Mouse (Mus musculus) telencephalon, adult 2 months (tissue): ENCODE data around the gene Cdk11b.

Source experiments
- DNase-seq: peaks from one replicate; pipeline ENCODE4 v3.0.0-alpha.2; 2011; ENCODE audit warnings: low read depth, low spot score

Gene Cdk11b

GRCm38 (mm10) chr4:155624338-155625291 is at the start of gene Cdk11b:
Gene Cdk11b, plus strand, starts transcription at chr4:155624854.
- peak; percentile 99 for DNase-seq

GRCm38 (mm10) chr4:155574931-155575330 is 49.7 kb upstream of the Cdk11b start:
- DNase-seq: no peak

DNA sequence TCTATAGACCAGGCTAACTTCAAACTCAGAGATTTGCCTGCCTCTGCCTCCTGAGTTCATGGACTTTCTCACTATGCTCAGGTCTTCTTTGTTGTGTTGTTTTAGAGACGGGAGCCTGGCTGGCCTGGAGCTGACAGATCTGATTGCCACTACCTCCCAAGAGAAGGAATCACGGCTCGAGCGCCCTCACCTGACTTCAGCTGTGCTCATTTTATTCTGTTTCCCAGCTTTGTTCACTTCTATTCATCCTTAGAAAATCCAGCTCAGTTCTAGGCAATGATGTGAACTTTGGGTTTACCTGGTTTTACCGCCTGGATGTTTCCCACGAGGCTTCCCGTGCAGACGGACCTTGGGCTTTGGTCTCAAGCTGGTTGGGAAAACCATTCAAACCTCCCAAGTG is 49.1 kb upstream of the Cdk11b start:
- DNase-seq: no peak

GRCm38 (mm10) chr4:155577132-155577531 is 47.5 kb upstream of the Cdk11b start:
- no peak for DNase-seq

DNA sequence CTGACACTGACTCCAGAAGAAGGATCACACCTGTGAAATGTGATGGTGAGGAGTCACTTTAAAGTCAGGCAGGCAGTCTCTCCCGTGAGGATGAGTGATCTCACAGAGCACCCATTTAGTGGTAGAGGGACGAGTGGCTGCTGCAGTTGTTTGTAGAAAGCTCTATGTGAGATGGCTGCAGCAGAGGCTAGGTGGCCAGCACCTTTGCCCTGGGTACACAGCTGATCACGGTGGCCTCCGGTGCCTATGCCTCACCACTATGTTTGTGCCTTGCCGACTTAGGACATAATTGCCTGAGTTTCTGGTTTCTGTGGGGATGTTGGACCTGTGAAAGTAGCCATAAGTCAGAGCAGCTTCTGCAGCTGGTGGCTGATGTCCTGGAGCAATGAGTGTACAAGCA is 46.9 kb upstream of the Cdk11b start:
- DNase-seq: no peak

- DNase-seq: no peak
Observed at GRCm38 (mm10) chr4:155578336-155579125, 46.1 kb upstream of the Cdk11b start.

- no peak for DNase-seq
Observed at GRCm38 (mm10) chr4:155580420-155580819, 44.2 kb upstream of the Cdk11b start.

DNA sequence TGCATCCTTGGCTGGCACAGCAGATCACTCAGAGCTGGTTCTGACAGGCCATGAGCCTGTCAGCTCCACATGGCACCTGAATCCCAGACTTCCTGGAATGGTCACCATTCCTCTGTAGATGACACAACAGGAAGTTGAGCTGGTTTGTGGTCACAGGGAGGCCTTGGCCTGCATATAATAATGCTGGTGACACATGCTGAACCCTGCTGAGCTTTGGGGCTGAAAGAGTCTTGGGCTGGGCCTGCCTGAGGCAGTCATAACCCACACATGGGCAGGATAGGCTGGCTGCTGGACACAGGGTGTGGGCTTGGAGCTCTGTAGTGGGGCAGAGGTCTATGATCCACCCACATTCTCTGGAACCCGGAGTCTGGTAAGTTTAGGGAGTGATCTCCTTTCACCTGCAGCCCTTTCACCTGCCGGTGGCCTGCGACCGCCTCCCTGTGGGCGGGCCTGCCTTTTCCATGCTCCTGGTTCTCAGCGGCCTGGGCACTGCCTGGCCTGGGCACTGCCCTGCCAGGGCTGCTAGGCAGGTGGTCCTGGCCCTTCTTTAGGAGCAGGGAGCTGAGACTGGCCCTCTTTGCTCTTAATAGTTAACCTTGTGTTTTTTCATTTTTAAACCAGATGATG is 42.3 kb upstream of the Cdk11b start:
- DNase-seq: no peak

DNA sequence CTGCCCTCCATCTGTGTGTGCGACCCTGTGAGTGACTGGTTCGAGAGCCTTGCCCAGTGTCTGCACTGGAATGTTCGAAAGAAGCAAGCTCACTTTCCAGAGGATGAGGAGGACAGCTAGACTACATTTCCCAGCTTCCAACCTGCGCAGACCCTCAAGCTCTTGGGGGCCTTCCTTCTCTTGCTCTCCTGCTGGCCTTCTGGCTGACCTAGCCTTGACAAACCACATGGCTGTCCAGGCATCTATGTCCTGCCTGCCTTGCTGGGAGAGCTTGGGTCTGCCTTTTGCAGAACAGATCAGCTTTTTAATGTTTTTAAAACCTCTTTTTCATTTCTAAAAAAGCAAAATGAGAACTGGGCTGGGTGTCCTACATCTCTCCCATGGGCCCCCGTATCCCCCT is 35.3 kb upstream of the Cdk11b start:
- DNase-seq: no peak

- DNase-seq: no peak
Observed at GRCm38 (mm10) chr4:155591012-155591719, 33.5 kb upstream of the Cdk11b start.

GRCm38 (mm10) chr4:155593780-155594179 is 30.9 kb upstream of the Cdk11b start:
- DNase-seq: no peak

GRCm38 (mm10) chr4:155595777-155596176 is 28.9 kb upstream of the Cdk11b start:
- no peak for DNase-seq

DNA sequence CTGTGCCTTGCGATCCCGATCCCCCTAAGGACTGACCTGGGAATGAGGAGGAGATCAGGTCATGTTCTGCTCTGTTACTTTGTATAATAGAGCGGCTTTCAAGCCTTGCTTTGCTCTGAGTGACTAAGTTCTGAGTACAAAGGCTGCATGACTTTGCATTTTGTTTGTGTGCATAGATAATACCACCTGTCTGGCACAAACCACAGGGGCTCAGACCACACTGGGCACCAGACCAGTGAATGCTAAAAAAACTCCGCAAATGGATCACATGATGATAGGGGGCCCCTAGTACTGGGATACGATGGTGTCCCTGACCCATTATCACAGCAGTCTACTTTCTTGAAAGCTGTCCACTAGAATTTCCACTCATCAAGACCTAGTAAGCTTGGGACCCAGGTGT is 28.0 kb upstream of the Cdk11b start:
- DNase-seq: no peak

DNA sequence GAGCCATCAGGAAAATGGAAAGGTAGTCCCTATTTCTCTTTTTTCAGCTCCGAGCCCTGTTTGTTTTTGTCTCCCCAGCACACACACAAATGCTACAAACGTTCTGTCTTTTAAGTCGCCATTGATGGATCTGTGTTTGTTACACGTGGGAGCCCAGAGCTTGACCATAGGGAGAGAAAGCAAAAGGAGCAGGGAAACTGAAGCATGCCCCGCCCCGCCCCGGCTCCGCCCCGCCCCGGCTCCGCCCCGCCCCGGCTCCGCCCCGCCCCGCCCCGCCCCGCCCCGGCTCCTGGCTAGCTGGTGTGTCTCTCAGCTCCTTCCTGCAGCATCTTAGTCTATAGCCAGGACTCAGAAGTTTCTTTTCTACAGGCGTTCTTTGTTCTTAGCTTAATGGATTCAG is 26.1 kb upstream of the Cdk11b start:
- no peak for DNase-seq

DNA sequence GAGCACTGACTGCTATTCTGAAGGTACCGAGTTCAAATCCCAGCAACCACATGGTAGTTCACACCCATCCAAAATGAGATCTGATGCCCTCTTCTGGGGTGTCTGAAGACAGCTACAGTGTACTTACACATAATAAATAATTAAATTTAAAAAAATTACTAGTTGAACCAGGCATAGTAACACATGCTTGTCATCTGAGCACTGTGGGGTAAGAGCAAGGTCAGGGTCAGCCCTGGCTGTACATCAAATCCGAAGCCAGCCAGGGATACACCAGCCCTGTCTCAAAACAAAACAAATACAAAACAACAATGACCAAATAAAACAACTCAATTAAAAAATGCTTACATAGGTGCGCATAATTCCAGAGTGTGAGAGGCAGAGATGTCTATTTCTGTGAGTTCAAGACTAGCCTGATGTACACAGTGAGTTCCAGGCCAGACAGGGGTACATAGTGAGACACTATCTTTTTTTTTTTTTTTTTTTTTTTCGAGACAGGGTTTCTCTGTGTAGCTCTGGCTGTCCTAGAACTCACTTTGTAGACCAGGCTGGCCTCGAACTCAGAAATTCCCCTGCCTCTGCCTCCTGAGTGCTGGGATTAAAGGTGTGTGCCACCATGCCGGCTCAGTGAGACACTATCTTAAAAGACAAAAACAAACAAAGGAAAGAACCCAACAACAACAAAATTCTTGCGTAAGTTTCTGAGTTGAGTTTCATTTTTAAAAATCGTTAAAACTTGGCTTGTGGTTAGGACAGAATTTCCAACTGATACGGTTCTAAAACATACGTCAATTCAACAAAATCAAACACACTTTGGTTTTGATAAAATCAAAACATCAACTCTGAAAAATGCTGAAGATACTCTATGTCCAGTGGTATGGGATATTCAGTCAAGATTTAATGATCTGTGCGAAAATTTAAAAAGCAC is 24.5 kb upstream of the Cdk11b start:
- no peak for DNase-seq

DNA sequence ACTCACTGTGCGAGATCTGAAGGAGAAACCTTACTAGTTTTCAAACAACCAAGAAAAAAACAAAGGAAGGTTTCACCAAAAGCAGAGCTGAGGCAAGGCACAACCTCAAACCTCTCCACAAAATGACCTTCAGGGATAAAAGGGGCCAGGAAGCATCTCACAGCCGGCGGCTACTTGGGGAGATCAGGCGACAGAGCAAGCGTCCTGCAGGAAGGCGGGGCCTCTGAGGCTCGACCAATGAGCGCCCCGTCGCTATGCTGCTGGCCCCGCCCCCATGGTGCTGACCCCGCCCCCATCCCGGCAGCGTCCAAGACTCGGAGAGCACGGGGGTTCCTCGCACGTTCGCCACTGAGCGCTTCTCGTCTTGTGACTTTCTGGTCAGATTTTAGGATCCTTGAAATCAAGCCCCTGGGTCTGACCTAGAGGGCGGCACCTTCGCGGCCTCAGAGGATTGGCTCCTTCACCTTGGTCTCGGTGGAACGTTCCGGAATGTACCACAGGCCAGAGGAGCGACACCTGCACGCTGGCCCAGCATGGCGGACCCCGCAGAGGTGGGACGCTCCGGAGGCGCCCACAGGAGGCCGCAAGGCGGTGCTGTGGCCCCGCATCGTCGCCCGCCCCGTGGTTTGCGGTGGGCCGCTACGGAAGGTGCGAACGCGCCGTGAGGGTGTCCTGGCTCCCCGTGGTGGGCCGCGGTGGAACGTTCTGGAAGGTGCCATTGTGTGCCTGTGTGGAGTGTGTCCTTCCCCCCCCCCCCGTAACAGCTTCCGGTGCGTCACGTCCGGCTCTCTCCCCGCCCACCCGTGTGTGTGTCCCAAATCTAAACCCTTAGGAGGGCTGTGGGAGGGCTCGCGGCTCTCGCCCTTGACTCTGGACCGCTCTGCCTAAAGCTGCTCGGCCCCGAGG is 23.3 kb upstream of the Cdk11b start, which contains the start of gene Slc35e2:
Gene Slc35e2, plus strand, starts transcription at position 326 of the 906 bp plus-strand sequence.
- peak; percentile 92 for DNase-seq

DNA sequence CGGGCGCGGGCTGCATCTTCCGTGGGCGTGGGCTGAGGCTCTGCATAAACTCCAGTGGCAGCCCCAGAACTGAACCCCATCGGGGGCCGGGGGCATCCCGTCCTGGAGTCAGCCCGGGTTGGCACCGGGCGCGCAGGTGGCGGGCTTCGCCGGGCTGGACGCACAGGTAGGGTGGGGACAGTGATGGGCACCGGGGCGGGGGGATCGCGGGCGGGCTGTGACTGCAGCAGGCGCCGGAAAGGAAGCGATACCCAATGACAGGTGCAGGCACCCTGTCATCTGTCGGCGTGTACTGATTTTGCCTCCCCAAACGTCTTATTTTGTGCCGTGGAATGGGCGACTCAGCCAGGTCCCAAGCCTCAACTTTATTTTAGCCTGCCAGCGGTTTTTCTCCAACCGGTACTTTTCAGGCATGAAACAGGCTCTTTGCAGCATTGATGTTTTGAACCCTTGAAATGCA is 22.6 kb upstream of the Cdk11b start:
- no peak for DNase-seq

- no peak for DNase-seq
Observed at GRCm38 (mm10) chr4:155602753-155603152, 21.9 kb upstream of the Cdk11b start.

- DNase-seq: no peak
Observed at GRCm38 (mm10) chr4:155603801-155604200, 20.9 kb upstream of the Cdk11b start.
